Mouse (Mus musculus) hematopoietic multipotent progenitor cell, adult 10-12 weeks (in vitro differentiated cells): ENCODE measurements around the gene Strip2. TPM values are rescaled to one million over a fixed set of nuclear protein-coding genes. Genes with fewer than 3 reads are reported as not detected.

Source experiments
- polyA plus RNA-seq: library from polyadenylated mRNA; stranded (reverse); fragments of >175 nt; gene quantifications from 2 replicates; pipeline ENCODE4 v1.2.3, GENCODE M21; 2012; ENCODE audit warnings: low replicate concordance

Strip2 gene
- 0.20 and 0.39 TPM in 2 replicates for polyA plus RNA-seq

DNA sequence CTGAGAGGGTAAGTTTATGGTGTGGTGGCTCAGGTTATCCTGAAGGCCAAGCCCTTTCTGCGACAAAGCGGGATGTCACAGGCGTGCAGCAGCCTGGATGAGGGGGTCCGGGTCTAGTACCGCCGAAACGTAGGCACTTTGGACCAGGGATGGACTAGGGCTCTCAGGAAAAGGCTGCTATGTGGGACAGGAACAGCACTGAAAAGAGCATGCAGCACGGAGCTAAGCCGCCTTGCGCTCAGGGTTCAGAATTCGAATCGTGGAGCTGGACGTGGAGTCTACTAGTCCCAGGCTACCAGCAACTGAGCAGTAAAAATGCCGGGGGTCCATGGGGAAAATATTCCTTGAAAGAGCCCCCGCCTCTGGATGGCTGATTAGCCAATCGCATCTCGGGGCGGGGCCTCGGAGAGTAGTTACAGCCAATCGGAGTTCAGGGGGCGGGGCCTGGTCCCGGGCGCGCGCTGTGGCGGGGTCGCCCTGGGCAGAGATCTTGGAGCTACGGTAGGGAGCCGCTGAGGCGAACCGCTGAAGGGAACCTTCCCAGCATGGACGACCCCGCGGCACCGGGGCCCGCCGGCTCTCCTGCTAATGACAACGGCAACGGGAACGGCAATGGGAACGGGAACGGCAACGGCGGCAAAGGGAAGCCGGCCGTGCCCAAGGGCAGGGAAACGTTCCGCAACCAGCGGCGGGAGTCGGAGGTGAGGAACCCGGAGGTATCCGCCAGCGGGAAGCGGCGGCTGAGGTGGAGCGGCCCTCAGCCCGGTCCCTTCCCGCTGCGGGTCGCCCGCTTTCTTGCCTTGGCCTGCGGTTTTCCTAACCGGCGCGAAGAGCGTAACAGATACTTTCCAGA lies at the start of gene Strip2:
Strip2 (plus strand) TSS at position 483 of the 853 bp plus-strand sequence.

Other genes starting within 250 kb of the Strip2 start
- 8.7 and 41.4 TPM in 2 replicates for gene Tspan33, start 222.8 kb upstream of the Strip2 start, polyA plus RNA-seq
- gene Smo, start 181.5 kb upstream of the Strip2 start, polyA plus RNA-seq = 1.8 and 3.9 TPM in 2 replicates
- 14.3 and 82.2 TPM in 2 replicates for gene Ahcyl2, start 149.0 kb upstream of the Strip2 start, polyA plus RNA-seq
- gene Nrf1, start 131.0 kb downstream of the Strip2 start, polyA plus RNA-seq = 9.3 and 10.1 TPM in 2 replicates